Mouse (Mus musculus) thymus, postnatal 36 days (tissue): ENCODE data around the gene Tmem121.

Source experiments
- DNase-seq, 2 experiments: peaks; one replicate each; pipeline ENCODE4 v3.0.0; 2022; ENCODE audit warnings: mixed read lengths in 2 of 2

The Tmem121 gene

GRCm38 (mm10) chr12:113149341-113149740 lies 36.4 kb upstream of the Tmem121 start:
- DNase-seq: no peak

- no peak for DNase-seq
These were observed 35.8 kb upstream of the Tmem121 start for GRCm38 (mm10) chr12:113149896-113150295.

DNA sequence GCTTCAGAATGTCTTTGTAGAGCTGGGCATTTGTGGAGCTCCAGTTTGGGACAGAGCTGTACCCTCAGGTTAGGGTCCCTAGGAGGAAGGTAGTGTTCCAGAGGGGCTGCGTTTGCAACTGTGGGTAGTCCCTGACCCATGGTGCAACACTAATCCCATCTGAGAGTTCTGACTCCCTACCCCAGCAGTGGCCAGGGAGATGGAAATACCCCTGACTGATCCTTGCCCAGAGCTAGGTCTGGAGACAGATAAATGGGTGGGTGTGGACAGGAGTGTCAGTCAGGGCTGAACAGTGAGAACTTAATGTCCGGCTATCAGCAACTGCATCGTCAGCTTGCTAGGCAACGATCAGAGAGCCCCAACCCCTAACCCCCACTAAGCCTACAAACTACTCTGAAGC lies 35.1 kb upstream of the Tmem121 start:
- DNase-seq: no peak

- DNase-seq: no peak
These were observed 34.7 kb upstream of the Tmem121 start for GRCm38 (mm10) chr12:113151046-113151445.

DNA sequence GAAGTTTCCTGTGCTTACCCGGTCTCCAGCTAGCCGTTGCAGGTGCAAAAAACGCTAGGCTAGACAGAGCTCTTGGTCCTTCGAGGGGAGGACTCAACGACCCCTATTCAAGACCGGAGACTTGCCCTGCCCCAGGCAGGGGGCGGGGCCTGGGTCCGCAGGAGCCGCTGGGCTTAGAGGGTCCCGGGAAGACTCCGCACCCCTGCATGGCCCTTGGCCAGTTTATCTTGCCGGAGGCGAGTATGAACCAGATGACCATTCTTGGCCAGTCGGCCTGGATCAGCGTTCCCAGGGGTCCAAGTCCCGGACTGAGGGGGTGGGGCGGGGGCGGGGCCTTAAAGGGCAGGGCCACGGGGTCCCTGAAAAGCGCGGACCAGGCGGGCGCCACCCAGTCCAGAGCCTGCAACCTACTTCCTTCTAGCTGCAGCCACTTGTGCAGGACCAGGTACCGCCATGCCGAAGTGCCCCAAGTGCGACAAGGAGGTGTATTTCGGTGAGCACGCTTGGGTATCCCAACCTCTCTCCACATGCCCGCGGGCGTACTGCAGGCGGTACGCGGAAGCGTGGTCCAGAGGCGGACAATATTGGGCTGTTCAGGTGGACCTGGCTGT lies 34.0 kb upstream of the Tmem121 start:
- peak; percentile 65 to 68 for DNase-seq

DNA sequence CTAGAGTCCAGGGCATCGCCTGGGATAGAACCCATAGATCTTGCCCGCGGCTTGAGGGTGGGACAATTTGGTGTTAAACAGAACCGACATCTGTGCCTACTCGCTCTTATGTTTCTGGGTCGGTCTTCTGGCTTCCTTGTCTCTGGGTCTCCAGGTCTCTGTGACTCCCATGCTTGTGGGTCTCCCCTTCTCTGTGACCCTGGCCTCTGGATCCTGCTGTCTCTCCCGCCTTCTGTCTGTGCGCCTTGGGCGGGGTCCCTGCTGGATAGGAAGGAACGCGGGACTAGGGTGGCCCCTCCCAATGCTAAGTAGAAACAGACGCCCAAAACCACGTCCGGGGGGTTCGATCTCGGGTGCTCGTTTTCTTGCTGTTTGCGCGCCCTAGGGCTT lies 33.5 kb upstream of the Tmem121 start:
- DNase-seq: peak; percentile 68 to 79

GRCm38 (mm10) chr12:113152991-113153525 lies 32.7 kb upstream of the Tmem121 start:
- DNase-seq: no peak

DNA sequence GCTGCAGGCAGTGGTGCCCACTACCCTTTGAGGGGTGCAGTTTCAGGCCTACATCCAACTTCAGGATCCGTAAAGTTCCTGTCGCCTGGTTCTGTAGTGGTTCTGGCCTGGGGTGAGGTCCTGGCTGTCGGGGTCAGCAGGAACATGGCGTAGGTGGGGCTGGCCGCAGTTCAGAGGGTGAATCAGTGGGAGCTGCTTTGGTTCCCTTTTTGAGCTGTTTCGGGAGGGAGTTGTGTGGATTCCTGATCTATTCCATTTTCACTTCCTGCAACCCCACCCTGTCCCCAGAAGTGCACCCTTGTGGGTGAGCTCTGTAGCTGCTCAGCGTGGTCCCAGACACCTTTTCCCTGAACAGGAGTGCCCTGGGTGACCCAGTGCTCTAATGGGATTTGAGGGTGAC lies 31.8 kb upstream of the Tmem121 start:
- DNase-seq: no peak

- no peak for DNase-seq
These were observed 31.0 kb upstream of the Tmem121 start for GRCm38 (mm10) chr12:113154747-113155075.

DNA sequence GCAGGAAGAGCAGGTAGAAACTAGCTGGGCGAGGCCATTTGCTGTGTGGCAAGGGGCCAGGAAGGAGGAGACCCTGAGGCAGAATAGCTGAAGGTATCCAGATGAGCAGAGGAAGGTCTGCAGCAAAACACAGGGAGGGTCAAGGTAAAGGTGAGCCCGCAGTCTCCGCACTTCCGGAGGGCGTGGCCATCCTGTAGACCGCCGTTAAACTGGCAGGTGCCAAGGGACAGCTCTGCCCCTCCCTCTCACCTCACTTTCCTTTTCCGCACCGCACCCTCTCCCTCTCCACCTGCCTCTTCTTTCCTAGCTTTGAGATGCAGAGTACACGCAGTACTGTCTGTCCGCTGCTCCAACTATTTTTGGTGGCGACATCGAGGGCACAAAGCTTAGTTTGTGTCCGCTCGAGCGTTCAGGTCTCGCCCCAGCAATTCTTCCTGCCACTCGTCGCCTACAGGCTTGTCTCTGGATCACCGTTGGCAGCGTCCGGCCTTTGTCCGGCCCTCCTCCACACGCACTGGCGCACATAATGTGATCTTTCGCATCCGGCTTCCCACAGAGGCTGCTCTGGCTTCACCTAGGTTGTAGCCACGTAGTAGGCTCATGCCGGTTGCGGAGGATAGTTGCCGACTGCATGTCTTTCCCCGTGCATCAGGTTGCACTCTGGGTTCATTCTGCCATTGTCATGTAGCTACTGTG lies 30.5 kb upstream of the Tmem121 start:
- peak; percentile 68 to 79 for DNase-seq

GRCm38 (mm10) chr12:113155887-113156539 lies 29.7 kb upstream of the Tmem121 start, which contains the start of gene Tedc1:
Tedc1 (plus strand) TSS chr12:113156421.
- peak; percentile 100 for DNase-seq

DNA sequence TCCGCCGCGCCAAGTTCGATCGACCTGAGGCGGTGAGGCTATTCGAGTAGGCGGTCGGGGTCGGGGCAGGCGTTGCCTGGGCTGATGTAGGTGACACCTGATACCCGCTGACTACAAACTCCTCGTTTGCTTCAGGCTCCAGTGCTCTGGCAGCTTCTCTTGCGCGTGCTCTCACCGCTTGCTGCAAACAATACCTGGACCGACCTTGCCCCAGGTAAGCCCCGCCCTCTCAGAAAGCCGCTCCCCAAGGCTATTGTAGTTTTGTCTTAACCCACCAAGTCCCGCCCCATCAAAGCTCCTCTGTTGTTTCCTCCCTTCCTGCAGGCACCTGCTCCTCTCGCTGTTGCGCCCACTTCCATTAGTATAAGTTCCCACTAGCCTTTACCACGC lies 29.2 kb upstream of the Tmem121 start:
- DNase-seq: peak in 1 of 2 experiments; percentile 76

DNA sequence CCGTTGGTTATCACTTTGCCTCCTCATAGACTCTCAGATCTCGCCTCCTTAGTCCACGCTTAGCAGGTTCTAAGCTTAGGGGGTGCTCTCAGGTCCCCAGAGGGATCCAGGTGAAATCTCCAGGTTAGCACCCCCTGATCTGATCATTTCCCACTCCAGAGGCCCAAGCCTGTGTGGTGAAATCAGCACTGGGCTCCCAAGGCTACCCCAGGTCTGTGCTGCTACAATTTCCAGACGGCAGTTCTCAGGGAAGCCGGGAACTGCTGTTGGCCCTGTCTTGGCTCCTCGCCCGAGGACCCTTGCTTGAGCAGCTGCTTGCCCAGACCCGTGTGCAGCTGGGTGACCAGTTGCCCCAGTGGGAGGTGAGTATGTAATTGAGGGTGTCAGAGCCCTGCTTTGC lies 28.7 kb upstream of the Tmem121 start:
- no peak for DNase-seq

GRCm38 (mm10) chr12:113157521-113157920 lies 28.2 kb upstream of the Tmem121 start:
- no peak for DNase-seq

DNA sequence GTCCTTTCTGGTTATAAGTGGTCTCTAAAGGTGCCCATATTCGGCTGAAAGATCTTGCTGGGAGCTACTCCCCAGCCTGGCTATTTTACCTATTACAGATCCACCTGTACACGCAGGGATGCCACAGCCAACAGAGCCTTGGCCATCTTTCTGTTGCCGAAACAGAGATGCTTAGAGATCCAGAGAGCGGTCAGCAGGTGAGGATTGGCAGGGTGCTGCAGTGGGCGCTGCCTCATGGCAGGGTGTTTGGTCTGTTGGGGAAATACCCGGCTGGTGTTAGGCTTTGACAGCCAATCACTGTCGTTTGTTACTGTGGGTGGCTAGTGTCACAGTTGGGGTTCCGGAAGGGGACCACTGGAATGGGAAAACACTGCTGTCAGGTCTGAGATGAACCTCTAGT lies 27.8 kb upstream of the Tmem121 start:
- DNase-seq: no peak

DNA sequence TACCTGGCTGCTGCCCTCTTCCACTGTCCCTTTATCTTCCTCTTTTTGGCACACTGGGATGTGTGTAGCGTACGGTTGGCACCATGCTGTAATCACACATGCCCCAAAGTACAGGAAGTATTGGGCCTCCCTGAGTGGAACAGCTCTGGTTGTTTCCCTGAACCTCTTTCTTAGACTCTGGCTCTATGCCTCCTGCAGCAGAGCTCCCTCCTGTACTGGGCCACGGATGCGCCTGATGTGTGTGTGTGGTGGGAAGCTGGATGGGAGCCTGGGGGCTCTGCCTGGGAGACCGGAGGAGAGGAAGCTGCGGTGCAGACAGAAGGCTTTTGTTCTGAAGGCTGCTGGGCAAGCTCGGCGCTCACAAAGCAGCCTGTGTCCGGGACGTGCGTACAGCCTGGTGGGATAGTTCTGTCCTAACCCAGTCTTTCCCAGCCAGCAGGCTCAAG lies 22.1 kb upstream of the Tmem121 start:
- no peak for DNase-seq

DNA sequence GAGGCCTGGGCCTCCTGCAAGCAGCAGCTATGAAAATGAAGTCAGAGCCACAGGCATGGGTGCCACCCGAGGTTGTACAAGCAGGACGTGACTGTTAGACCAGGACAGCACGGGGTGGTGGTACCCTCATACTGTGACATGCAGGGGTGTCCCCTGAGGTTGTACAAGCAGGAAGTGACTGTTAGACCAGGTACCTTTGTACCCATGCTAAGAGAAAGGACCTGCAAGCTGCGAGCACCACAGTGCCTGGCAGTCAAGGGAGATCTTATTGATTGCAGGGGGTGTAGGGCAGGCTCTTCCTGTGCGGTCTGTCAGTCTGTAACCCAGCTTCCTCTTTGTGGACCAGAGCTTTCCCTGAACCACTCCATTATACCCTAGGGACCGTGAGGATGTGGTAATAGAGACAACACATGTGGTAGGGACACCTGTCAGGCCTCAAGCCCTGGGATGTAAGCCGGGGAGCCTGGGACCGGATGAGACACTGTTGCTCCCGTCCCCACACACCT lies 17.6 kb upstream of the Tmem121 start:
- DNase-seq: peak in 1 of 2 experiments; percentile 69

- DNase-seq: no peak
These were observed 8.6 kb upstream of the Tmem121 start for GRCm38 (mm10) chr12:113176960-113177725.

GRCm38 (mm10) chr12:113181020-113181419 lies 4.7 kb upstream of the Tmem121 start:
- DNase-seq: no peak

DNA sequence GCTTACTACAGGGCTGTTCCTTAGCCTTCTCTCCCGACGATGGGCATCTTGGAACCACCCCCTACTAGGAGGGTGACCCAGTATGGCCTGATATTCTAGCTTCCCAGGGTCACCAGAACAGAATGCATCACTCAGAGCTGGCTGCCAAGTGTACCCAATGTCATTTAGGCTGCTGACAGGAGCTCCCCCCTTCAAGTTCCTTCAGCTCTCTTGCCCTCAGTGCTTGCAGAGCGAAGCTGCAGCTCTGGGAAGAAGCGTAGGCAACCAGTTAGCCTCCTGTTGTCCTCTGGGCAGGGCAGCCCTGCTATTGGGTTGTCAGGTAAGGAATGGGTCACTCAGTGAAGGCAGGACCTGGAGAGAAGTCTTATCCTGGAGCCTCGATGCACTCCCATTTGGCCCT lies 785 bp upstream of the Tmem121 start:
- no peak for DNase-seq

GRCm38 (mm10) chr12:113186326-113187010 lies 738 bp downstream of the Tmem121 start:
- no peak for DNase-seq

GRCm38 (mm10) chr12:113187011-113187375 lies 1.3 kb downstream of the Tmem121 start:
- no peak for DNase-seq
